Mouse (Mus musculus): Measurements from ENCODE around the gene Tmem43. TPM values are rescaled to one million over a fixed set of nuclear protein-coding genes. Genes with fewer than 3 reads are reported as not detected.

Tmem43 gene
- polyA plus RNA-seq, 2 experiments, result 7.1 to 11.3 TPM

DNA sequence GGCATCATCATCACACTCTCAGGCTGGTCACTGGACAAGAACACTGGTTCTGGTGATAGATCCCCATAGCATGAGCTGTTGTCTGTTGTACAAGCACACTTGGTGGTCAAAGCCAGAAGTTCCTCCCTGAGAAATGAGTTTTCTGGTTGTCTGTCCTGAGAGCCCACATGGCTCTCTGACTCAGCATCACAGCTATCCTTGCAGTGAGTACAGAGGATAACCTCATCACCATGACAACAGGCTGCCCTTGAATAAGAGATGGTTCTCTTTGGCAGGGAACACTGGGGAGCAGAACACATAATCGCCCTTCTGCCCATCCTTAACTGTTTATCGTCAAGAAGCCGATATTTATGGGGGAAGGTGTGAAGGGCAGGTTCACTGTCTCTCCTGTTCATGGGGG lies 28.2 kb upstream of the Tmem43 start:
- peaks cover 10 to 18% of the 10 kb centered on the region in 2 experiments for H3K4me1 ChIP-seq (replicated peaks; ENCODE audit: control insufficient read depth in 2 of 2, insufficient read depth in 2 of 2, low read length in 1 of 2)
- no peaks in the 10 kb centered on the region for H3K9me3 ChIP-seq (ENCODE audit: control insufficient read depth, low read length)
- TF ChIP-seq CTCF (IDR thresholded peaks at IDR 0.05; ENCODE audit: low read depth) (no peak), EP300 (IDR thresholded peaks at IDR 0.05; ENCODE audit: low read depth) (no peak)
- WGBS (ENCODE audit: insufficient replicate concordance), result 62% methylated on average over 3 of the region's 3 CpGs
- no peak overlapping the region for H3K4me3 ChIP-seq (ENCODE audit: insufficient read depth in 1 of 2, low read depth in 2 of 2, low read length in 2 of 2)
- ATAC-seq (ENCODE audit: insufficient read depth) (no peak), DNase-seq (ENCODE audit: low read depth in 3 of 3, low spot score in 3 of 3) (no peak)
- H3K27me3 ChIP-seq (ENCODE audit: control insufficient read depth, insufficient read depth, low read length), result no peaks in the 10 kb centered on the region; the same call in 1 of the 2 replicates
- no peak overlapping the region for H3K27ac ChIP-seq
- no peak overlapping the region for H3K9ac ChIP-seq (replicated peaks)
- H3K4me2 ChIP-seq (ENCODE audit: low read depth), result no peak overlapping the region
- H3K36me3 ChIP-seq (replicated peaks; ENCODE audit: control insufficient read depth, insufficient read depth, low read depth), result no peaks in the 10 kb centered on the region

DNA sequence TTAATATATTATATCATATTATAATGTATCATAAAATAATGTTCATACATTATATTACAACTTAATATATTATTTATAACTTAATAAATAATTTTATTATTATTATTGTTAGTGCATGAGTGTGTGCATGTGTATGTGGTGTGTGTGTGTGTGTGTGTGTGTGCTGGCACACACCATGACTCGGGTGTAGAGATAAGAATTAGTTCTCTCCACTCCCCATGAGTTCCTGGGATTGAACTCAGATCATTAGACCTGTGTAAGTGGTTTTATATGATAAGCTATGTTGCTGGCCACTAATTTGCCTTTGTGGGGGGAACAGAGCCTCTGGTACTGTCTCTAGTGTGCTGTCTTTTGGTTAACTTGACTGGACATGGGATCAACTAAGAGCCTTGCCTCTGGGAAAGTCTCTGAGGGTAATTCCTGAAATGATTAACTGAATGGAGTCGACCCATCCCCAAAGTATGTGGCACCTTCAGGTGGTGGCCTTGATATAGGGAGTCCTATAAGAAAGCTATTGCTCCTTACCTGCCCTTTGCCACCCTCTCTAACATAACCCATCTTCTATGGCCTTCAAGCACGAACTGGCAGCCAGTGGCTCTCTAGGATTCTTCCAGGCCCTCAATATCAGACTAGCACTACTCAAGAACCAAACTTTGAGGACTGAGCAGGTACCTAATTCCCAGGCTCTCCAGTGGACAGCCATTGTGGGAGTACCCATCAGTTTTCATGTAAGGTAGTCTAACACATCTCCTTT lies 23.9 kb upstream of the Tmem43 start:
- ATAC-seq (ENCODE audit: insufficient read depth) (peak; percentile 84; the same call in 1 of the 2 replicates), DNase-seq (ENCODE audit: low read depth in 3 of 3, low spot score in 3 of 3) (peak in 2 of 3 experiments; percentile 14 to 36)
- H3K27ac ChIP-seq, result no peak overlapping the region
- TF ChIP-seq CTCF (IDR thresholded peaks at IDR 0.05; ENCODE audit: low read depth), result no peak
- TF ChIP-seq EP300 (IDR thresholded peaks at IDR 0.05; ENCODE audit: low read depth), result no peak
- 21% methylated on average over 3 of the region's 3 CpGs for WGBS (ENCODE audit: insufficient replicate concordance)
- no peaks in the 10 kb centered on the region for H3K9me3 ChIP-seq (ENCODE audit: control insufficient read depth, low read length)
- H3K4me2 ChIP-seq (ENCODE audit: low read depth), result peak overlapping the region; percentile 8; the same call in 1 of the 2 replicates
- no peak overlapping the region for H3K9ac ChIP-seq (replicated peaks)
- H3K4me3 ChIP-seq (ENCODE audit: insufficient read depth in 1 of 2, low read depth in 2 of 2, low read length in 2 of 2), result no peak overlapping the region
- H3K4me1 ChIP-seq (replicated peaks; ENCODE audit: control insufficient read depth in 2 of 2, insufficient read depth in 2 of 2, low read length in 1 of 2), result peaks cover 5 to 13% of the 10 kb centered on the region in 2 experiments; a peak in 3 of 4 replicates
- no peaks in the 10 kb centered on the region; the same call in 1 of the 2 replicates for H3K27me3 ChIP-seq (ENCODE audit: control insufficient read depth, insufficient read depth, low read length)
- H3K36me3 ChIP-seq (replicated peaks; ENCODE audit: control insufficient read depth, insufficient read depth, low read depth), result no peaks in the 10 kb centered on the region

- no peak overlapping the region for H3K9ac ChIP-seq (replicated peaks)
- 37% methylated on average over 1 of the region's 1 CpGs for WGBS (ENCODE audit: insufficient replicate concordance)
- H3K36me3 ChIP-seq (replicated peaks; ENCODE audit: control insufficient read depth, insufficient read depth, low read depth), result no peaks in the 10 kb centered on the region
- DNase-seq (ENCODE audit: low read depth in 3 of 3, low spot score in 3 of 3) (no peak), ATAC-seq (ENCODE audit: insufficient read depth) (no peak)
- H3K27ac ChIP-seq, result no peak overlapping the region
- no peaks in the 10 kb centered on the region for H3K9me3 ChIP-seq (ENCODE audit: control insufficient read depth, low read length)
- no peak overlapping the region for H3K4me3 ChIP-seq (ENCODE audit: insufficient read depth in 1 of 2, low read depth in 2 of 2, low read length in 2 of 2)
- no peaks in the 10 kb centered on the region; the same call in 1 of the 2 replicates for H3K27me3 ChIP-seq (ENCODE audit: control insufficient read depth, insufficient read depth, low read length)
- H3K4me2 ChIP-seq (ENCODE audit: low read depth), result no peak overlapping the region
- peaks cover 5 to 13% of the 10 kb centered on the region in 2 experiments; a peak in 3 of 4 replicates for H3K4me1 ChIP-seq (replicated peaks; ENCODE audit: control insufficient read depth in 2 of 2, insufficient read depth in 2 of 2, low read length in 1 of 2)
- TF ChIP-seq CTCF (IDR thresholded peaks at IDR 0.05; ENCODE audit: low read depth), result no peak
- no peak for TF ChIP-seq EP300 (IDR thresholded peaks at IDR 0.05; ENCODE audit: low read depth)
Observed at GRCm38 (mm10) chr6:91452056-91452455, 21.4 kb upstream of the Tmem43 start.

- TF ChIP-seq EP300 (IDR thresholded peaks at IDR 0.05; ENCODE audit: low read depth), result no peak
- no peak for TF ChIP-seq CTCF (IDR thresholded peaks at IDR 0.05; ENCODE audit: low read depth)
- peaks cover 5 to 8% of the 10 kb centered on the region in 2 experiments; a peak in 3 of 4 replicates for H3K4me1 ChIP-seq (replicated peaks; ENCODE audit: control insufficient read depth in 2 of 2, insufficient read depth in 2 of 2, low read length in 1 of 2)
- no peak overlapping the region for H3K9ac ChIP-seq (replicated peaks)
- no peaks in the 10 kb centered on the region for H3K27me3 ChIP-seq (ENCODE audit: control insufficient read depth, insufficient read depth, low read length)
- H3K4me2 ChIP-seq (ENCODE audit: low read depth), result no peak overlapping the region
- no peak overlapping the region for H3K27ac ChIP-seq
- no peaks in the 10 kb centered on the region for H3K9me3 ChIP-seq (ENCODE audit: control insufficient read depth, low read length)
- ATAC-seq (ENCODE audit: insufficient read depth), result no peak
- WGBS (ENCODE audit: insufficient replicate concordance), result 47% methylated on average over 5 of the region's 5 CpGs
- no peaks in the 10 kb centered on the region for H3K36me3 ChIP-seq (replicated peaks; ENCODE audit: control insufficient read depth, insufficient read depth, low read depth)
- no peak for DNase-seq (ENCODE audit: low read depth in 3 of 3, low spot score in 3 of 3)
- no peak overlapping the region for H3K4me3 ChIP-seq (ENCODE audit: insufficient read depth in 1 of 2, low read depth in 2 of 2, low read length in 2 of 2)
Observed at GRCm38 (mm10) chr6:91454546-91454945, 19.0 kb upstream of the Tmem43 start.

- no peak overlapping the region for H3K27ac ChIP-seq
- H3K9ac ChIP-seq (replicated peaks), result no peak overlapping the region
- no peak overlapping the region for H3K4me2 ChIP-seq (ENCODE audit: low read depth)
- H3K27me3 ChIP-seq (ENCODE audit: control insufficient read depth, insufficient read depth, low read length), result no peaks in the 10 kb centered on the region
- no peak overlapping the region for H3K4me3 ChIP-seq (ENCODE audit: insufficient read depth in 1 of 2, low read depth in 2 of 2, low read length in 2 of 2)
- no peak for TF ChIP-seq CTCF (IDR thresholded peaks at IDR 0.05; ENCODE audit: low read depth)
- no peak for TF ChIP-seq EP300 (IDR thresholded peaks at IDR 0.05; ENCODE audit: low read depth)
- 57% methylated on average over 1 of the region's 1 CpGs for WGBS (ENCODE audit: insufficient replicate concordance)
- no peaks in the 10 kb centered on the region; a peak in 1 of 4 replicates for H3K4me1 ChIP-seq (replicated peaks; ENCODE audit: control insufficient read depth in 2 of 2, insufficient read depth in 2 of 2, low read length in 1 of 2)
- no peak for DNase-seq (ENCODE audit: low read depth in 3 of 3, low spot score in 3 of 3)
- peaks cover 5% of the 10 kb centered on the region for H3K36me3 ChIP-seq (replicated peaks; ENCODE audit: control insufficient read depth, insufficient read depth, low read depth)
- no peaks in the 10 kb centered on the region for H3K9me3 ChIP-seq (ENCODE audit: control insufficient read depth, low read length)
- ATAC-seq (ENCODE audit: insufficient read depth), result no peak
Observed at GRCm38 (mm10) chr6:91459471-91459870, 14.0 kb upstream of the Tmem43 start.
